19 mouse cellular contexts compared by ENCODE assay signal in genomic region chr12:30317971-30318370, GRCm38 (mm10). TPM values are rescaled to one million over a fixed set of nuclear protein-coding genes. Genes with fewer than 3 reads are reported as not detected.
A peak's percentile ranks its signal among the peaks of the same experiment; 100 is the strongest.
DNase-seq lines count a peak whose midpoint lies in the region; ATAC-seq and TF ChIP-seq lines count a peak whose summit lies in the region.
"Had no signal": no experiment of that assay in that cellular context is flagged by ENCODE, and none has a peak within 500 bp of the region (broad histone marks: within the 10 kb centered on the region; RNA-seq: fewer than 3 reads in every experiment).

No protein-coding gene starts in this region.

- no peak overlapping the region for H3K4me2 ChIP-seq in embryonic facial prominence, embryonic 11.5 days (ENCODE audit: low read depth, low read length)
- H3K4me2 ChIP-seq in lung, embryonic 14.5 days, result no peak overlapping the region
- H3K4me2 ChIP-seq: embryonic facial prominence, embryonic 12.5 days; heart, embryonic 12.5 days; hindbrain, embryonic 15.5 days had no signal

- H3K4me3 ChIP-seq in embryonic facial prominence, embryonic 11.5 days (ENCODE audit: low read depth, low read length), result no peak overlapping the region
- H3K4me3 ChIP-seq in embryonic facial prominence, embryonic 10.5 days, result no peak overlapping the region
- no peak overlapping the region for H3K4me3 ChIP-seq in lung, embryonic 14.5 days (ENCODE audit: low read depth, low read length)
- H3K4me3 ChIP-seq: embryonic facial prominence, embryonic 12.5 days; gastrocnemius, adult 2 months; heart, embryonic 12.5 days; hindbrain, embryonic 15.5 days had no signal

- TF ChIP-seq CTCF in lung, embryonic 14.5 days (IDR thresholded peaks at IDR 0.05; ENCODE audit: low read depth), result no peak

- no peak overlapping the region for H3K27ac ChIP-seq in embryonic facial prominence, embryonic 11.5 days (replicated peaks; ENCODE audit: low read depth, low read length)
- H3K27ac ChIP-seq in embryonic facial prominence, embryonic 10.5 days (replicated peaks), result no peak overlapping the region
- H3K27ac ChIP-seq in lung, embryonic 14.5 days (ENCODE audit: low read depth), result no peak overlapping the region
- H3K27ac ChIP-seq: embryonic facial prominence, embryonic 12.5 days; gastrocnemius, adult 2 months; hindbrain, embryonic 15.5 days had no signal

- peak; percentile 45 for DNase-seq in embryonic facial prominence, embryonic 11.5 days (ENCODE audit: low spot score)
- DNase-seq in embryonic facial prominence, embryonic 10.5 days (ENCODE audit: low spot score), result no peak
- peak; percentile 42 for DNase-seq in lung, embryonic 14.5 days
- DNase-seq in lung, adult 18-20 months, result no peak
- peak; percentile 30 for DNase-seq in embryo, embryonic 11.5 days (ENCODE audit: low read depth, low spot score)
- peak; percentile 68 for DNase-seq in mesoderm, embryonic 11.5 days (ENCODE audit: low read depth, low spot score)
- no peak for DNase-seq in frontal cortex, postnatal 10 days (ENCODE audit: low spot score in 2 of 2)
- DNase-seq: adrenal gland, adult 2 months; adrenal gland, postnatal 25 days; cerebellum, adult 18-20 months; cerebellum, adult 9-11 months; cerebellum, postnatal 36 days; gastrocnemius, adult 2 months; gastrocnemius, postnatal 25 days had no signal

- H3K9me3 ChIP-seq in embryonic facial prominence, embryonic 11.5 days (replicated peaks; ENCODE audit: control insufficient read depth, low read length), result no peaks in the 10 kb centered on the region
- no peaks in the 10 kb centered on the region for H3K9me3 ChIP-seq in embryonic facial prominence, embryonic 10.5 days
- H3K9me3 ChIP-seq in lung, embryonic 14.5 days (ENCODE audit: low read depth, low read length), result no peaks in the 10 kb centered on the region
- H3K9me3 ChIP-seq: embryonic facial prominence, embryonic 12.5 days; heart, embryonic 12.5 days; hindbrain, embryonic 15.5 days had no signal

- no peak overlapping the region for H3K9ac ChIP-seq in embryonic facial prominence, embryonic 11.5 days (replicated peaks; ENCODE audit: low read length)
- no peak overlapping the region for H3K9ac ChIP-seq in lung, embryonic 14.5 days
- H3K9ac ChIP-seq: embryonic facial prominence, embryonic 12.5 days; heart, embryonic 12.5 days; hindbrain, embryonic 15.5 days had no signal

- no peaks in the 10 kb centered on the region for H3K27me3 ChIP-seq in embryonic facial prominence, embryonic 11.5 days (ENCODE audit: control insufficient read depth, insufficient read depth, low read length)
- H3K27me3 ChIP-seq in embryonic facial prominence, embryonic 10.5 days (replicated peaks; ENCODE audit: low read depth, poor library complexity, severe bottlenecking), result no peaks in the 10 kb centered on the region
- H3K27me3 ChIP-seq in lung, embryonic 14.5 days (ENCODE audit: insufficient read depth, low read length), result no peaks in the 10 kb centered on the region
- H3K27me3 ChIP-seq: embryonic facial prominence, embryonic 12.5 days; heart, embryonic 12.5 days; hindbrain, embryonic 15.5 days had no signal

- no peaks in the 10 kb centered on the region for H3K36me3 ChIP-seq in embryonic facial prominence, embryonic 11.5 days (replicated peaks; ENCODE audit: control insufficient read depth, insufficient read depth, low read depth, low read length)
- no peaks in the 10 kb centered on the region for H3K36me3 ChIP-seq in embryonic facial prominence, embryonic 10.5 days (replicated peaks)
- no peaks in the 10 kb centered on the region for H3K36me3 ChIP-seq in lung, embryonic 14.5 days (ENCODE audit: insufficient read depth)
- H3K36me3 ChIP-seq: embryonic facial prominence, embryonic 12.5 days; heart, embryonic 12.5 days; hindbrain, embryonic 15.5 days had no signal

- WGBS in embryonic facial prominence, embryonic 11.5 days, result 70% methylated on average over 2 of the region's 2 CpGs
- 74% methylated on average over 2 of the region's 2 CpGs for WGBS in embryonic facial prominence, embryonic 10.5 days
- 27% methylated on average over 2 of the region's 2 CpGs for WGBS in lung, embryonic 14.5 days

- H3K4me1 ChIP-seq in embryonic facial prominence, embryonic 11.5 days (ENCODE audit: control insufficient read depth, insufficient read depth, low read length), result no peaks in the 10 kb centered on the region
- no peaks in the 10 kb centered on the region for H3K4me1 ChIP-seq in embryonic facial prominence, embryonic 10.5 days
- H3K4me1 ChIP-seq in lung, embryonic 14.5 days (ENCODE audit: insufficient read depth), result no peaks in the 10 kb centered on the region
- H3K4me1 ChIP-seq: embryonic facial prominence, embryonic 12.5 days; heart, embryonic 12.5 days; hindbrain, embryonic 15.5 days had no signal

- no peak for ATAC-seq in embryonic facial prominence, embryonic 11.5 days (replicated peaks; ENCODE audit: insufficient number of reproducible peaks, low FRiP score, low TSS enrichment, low read depth)
- no peak; the same call in 1 of the 2 replicates for ATAC-seq in lung, embryonic 14.5 days (ENCODE audit: insufficient read depth)
- ATAC-seq: forebrain, embryonic 16.5 days; inflammation-experienced regulatory T-cells, adult 6 months had no signal

RNA-seq across cellular contexts. Expression of gene Sntg2, which starts 55.2 kb away (rescaled TPM):
- 0.92 and 1.3 TPM in 2 replicates for polyA plus RNA-seq in embryonic facial prominence, embryonic 11.5 days (2014; fragmentation: Nextera tagmentation; extraction: Ambion mirVana)
- polyA plus RNA-seq in embryonic facial prominence, embryonic 10.5 days (2016; fragmentation: Nextera tagmentation; extraction: Ambion mirVana), result 0.19 and 0.27 TPM in 2 replicates
- 11.6 and 17.9 TPM in 2 replicates for polyA plus RNA-seq in lung, embryonic 14.5 days (2014; fragmentation: Nextera tagmentation; extraction: Ambion mirVana)
- polyA plus RNA-seq: inflammation-experienced regulatory T-cells, adult 6 months had no signal

Comparison
In these comparisons a context has a peak if more than half of its experiments do, and no peak if none do; other contexts are left out.
1. DNase-seq: peak in embryonic facial prominence, embryonic 11.5 days (single experiment), lung, embryonic 14.5 days (single experiment), embryo, embryonic 11.5 days (single experiment) and mesoderm, embryonic 11.5 days (single experiment); none in embryonic facial prominence, embryonic 10.5 days (single experiment), lung, adult 18-20 months (0 of 2) and frontal cortex, postnatal 10 days (0 of 2).